In the genomic region with DNA sequence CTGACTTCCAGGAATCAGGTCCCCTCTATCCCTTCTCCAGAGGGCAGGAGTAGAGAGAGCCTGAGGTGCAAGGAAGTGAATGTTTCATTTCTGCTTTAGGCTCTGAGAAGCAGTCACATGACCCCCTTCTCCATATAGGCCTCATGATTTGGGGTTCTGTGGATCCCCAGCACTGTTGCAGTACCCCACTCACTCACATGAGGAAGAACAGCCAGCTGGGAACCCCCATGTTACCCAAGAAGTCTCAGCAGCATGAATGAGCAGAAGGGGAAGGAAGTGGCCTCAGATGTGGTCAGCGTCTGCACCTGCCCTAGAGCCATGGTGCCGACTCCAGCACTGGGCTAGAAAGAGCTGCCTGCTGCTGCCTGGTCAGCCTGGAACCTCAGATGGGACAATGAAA, we compare ENCODE assay signal across 8 mouse cellular contexts. TPM values are rescaled to one million over a fixed set of nuclear protein-coding genes. Genes with fewer than 3 reads are reported as not detected.
A peak's percentile ranks its signal among the peaks of the same experiment; 100 is the strongest.
DNase-seq lines count a peak whose midpoint lies in the region; ATAC-seq lines count a peak whose summit lies in the region.

No protein-coding gene starts in this region.

- H3K27ac ChIP-seq in embryonic facial prominence, embryonic 12.5 days = peak overlapping the region; percentile 87
- peak overlapping the region; percentile 69; the same call in 1 of the 2 replicates for H3K27ac ChIP-seq in intestine, embryonic 14.5 days (ENCODE audit: low read depth)
- H3K27ac ChIP-seq in midbrain, embryonic 15.5 days = peak overlapping the region; percentile 61

- peaks cover 47% of the 10 kb centered on the region for H3K36me3 ChIP-seq in embryonic facial prominence, embryonic 12.5 days
- H3K36me3 ChIP-seq in intestine, embryonic 14.5 days (ENCODE audit: control insufficient read depth, insufficient read depth, low read length) = peaks cover 32% of the 10 kb centered on the region
- peaks cover 28% of the 10 kb centered on the region for H3K36me3 ChIP-seq in midbrain, embryonic 15.5 days (replicated peaks)

- H3K4me1 ChIP-seq in embryonic facial prominence, embryonic 12.5 days = peaks cover 55% of the 10 kb centered on the region
- H3K4me1 ChIP-seq in intestine, embryonic 14.5 days (replicated peaks; ENCODE audit: control insufficient read depth, insufficient read depth, low read length) = peaks cover 51% of the 10 kb centered on the region
- H3K4me1 ChIP-seq in midbrain, embryonic 15.5 days = peaks cover 56% of the 10 kb centered on the region

- no peak overlapping the region for H3K4me2 ChIP-seq in embryonic facial prominence, embryonic 12.5 days (replicated peaks)
- no peak overlapping the region for H3K4me2 ChIP-seq in intestine, embryonic 14.5 days (ENCODE audit: low read length)
- H3K4me2 ChIP-seq in midbrain, embryonic 15.5 days = no peak overlapping the region

- H3K27me3 ChIP-seq in embryonic facial prominence, embryonic 12.5 days = no peaks in the 10 kb centered on the region
- H3K27me3 ChIP-seq in intestine, embryonic 14.5 days (replicated peaks; ENCODE audit: control insufficient read depth, insufficient read depth, low read length) = no peaks in the 10 kb centered on the region
- H3K27me3 ChIP-seq in midbrain, embryonic 15.5 days (replicated peaks) = no peaks in the 10 kb centered on the region

- peak; percentile 26 for DNase-seq in cerebellum, adult 8-10 months
- no peak for DNase-seq in cerebellum, adult 11 months
- no peak for DNase-seq in intestine, embryonic 14.5 days (ENCODE audit: low spot score)
- DNase-seq in urinary bladder, postnatal 4 days (ENCODE audit: low spot score in 2 of 2) = no peak
- no peak for DNase-seq in left cerebral cortex, postnatal 4 days
- DNase-seq in gastrocnemius, postnatal 25 days = no peak

- H3K4me3 ChIP-seq in embryonic facial prominence, embryonic 12.5 days = no peak overlapping the region
- no peak overlapping the region for H3K4me3 ChIP-seq in intestine, embryonic 14.5 days (ENCODE audit: low read depth, low read length)
- H3K4me3 ChIP-seq in midbrain, embryonic 15.5 days = no peak overlapping the region

- H3K9me3 ChIP-seq in embryonic facial prominence, embryonic 12.5 days = no peaks in the 10 kb centered on the region
- no peaks in the 10 kb centered on the region for H3K9me3 ChIP-seq in intestine, embryonic 14.5 days (ENCODE audit: control insufficient read depth, low read length)
- H3K9me3 ChIP-seq in midbrain, embryonic 15.5 days = no peaks in the 10 kb centered on the region

- H3K9ac ChIP-seq in embryonic facial prominence, embryonic 12.5 days = 0 out of 2 replicates have a peak overlapping the region, but pooled peaks have one; percentile 20
- no peak overlapping the region for H3K9ac ChIP-seq in intestine, embryonic 14.5 days (ENCODE audit: low read length)
- H3K9ac ChIP-seq in midbrain, embryonic 15.5 days = no peak overlapping the region

- 66% methylated on average over 2 of the region's 2 CpGs for WGBS in embryonic facial prominence, embryonic 12.5 days
- WGBS in intestine, embryonic 14.5 days = 84% methylated on average over 2 of the region's 2 CpGs
- WGBS in midbrain, embryonic 15.5 days = 70% methylated on average over 2 of the region's 2 CpGs

- intact Hi-C loops in left cerebral cortex, postnatal 4 days (cut with DNase I) = no loop called here

- no peak for ATAC-seq in embryonic facial prominence, embryonic 12.5 days (ENCODE audit: insufficient number of reproducible peaks, insufficient read depth, low FRiP score, low TSS enrichment)
- ATAC-seq in intestine, embryonic 14.5 days (replicated peaks; ENCODE audit: low FRiP score, low TSS enrichment, low read depth) = no peak
- ATAC-seq in midbrain, embryonic 15.5 days (replicated peaks) = no peak

RNA-seq across cellular contexts. Expression of a gene that starts 23.3 kb away (rescaled TPM):
- polyA plus RNA-seq in embryonic facial prominence, embryonic 12.5 days (2016; fragmentation: Nextera tagmentation; extraction: Ambion mirVana) = not detected in 2 replicates
- 67.3 TPM in 1 of 2 replicates, not detected in the other for polyA plus RNA-seq in intestine, embryonic 14.5 days (2014; fragmentation: Nextera tagmentation; extraction: Ambion mirVana)
- 0.10 and 0.13 TPM in 2 replicates for polyA plus RNA-seq in midbrain, embryonic 15.5 days (2015; fragmentation: Nextera tagmentation; extraction: Ambion mirVana)
- not detected for total RNA-seq in left cerebral cortex, postnatal 4 days (2021)
- not detected for total RNA-seq in gastrocnemius, postnatal 25 days (2021)

RNA-seq across cellular contexts. Expression of a gene that starts 27.0 kb away (rescaled TPM):
- polyA plus RNA-seq in embryonic facial prominence, embryonic 12.5 days (2016; fragmentation: Nextera tagmentation; extraction: Ambion mirVana) = 64.1 and 66.1 TPM in 2 replicates
- polyA plus RNA-seq in intestine, embryonic 14.5 days (2014; fragmentation: Nextera tagmentation; extraction: Ambion mirVana) = 38.7 and 40.6 TPM in 2 replicates
- 92.0 and 94.8 TPM in 2 replicates for polyA plus RNA-seq in midbrain, embryonic 15.5 days (2015; fragmentation: Nextera tagmentation; extraction: Ambion mirVana)
- 100 to 1,000 TPM; 164 to 176 TPM for total RNA-seq in left cerebral cortex, postnatal 4 days (2021)
- total RNA-seq in gastrocnemius, postnatal 25 days (2021) = 10 to 100 TPM in 1 of 2 experiments, 1 to 10 TPM in 1; 8.3 to 11.6 TPM

RNA-seq across cellular contexts. Expression of a gene that starts 34.1 kb away (rescaled TPM):
- 0.87 TPM in 1 of 2 replicates, not detected in the other for polyA plus RNA-seq in embryonic facial prominence, embryonic 12.5 days (2016; fragmentation: Nextera tagmentation; extraction: Ambion mirVana)
- 6.4 and 15.5 TPM in 2 replicates for polyA plus RNA-seq in intestine, embryonic 14.5 days (2014; fragmentation: Nextera tagmentation; extraction: Ambion mirVana)
- 1.4 and 2.4 TPM in 2 replicates for polyA plus RNA-seq in midbrain, embryonic 15.5 days (2015; fragmentation: Nextera tagmentation; extraction: Ambion mirVana)
- not detected for total RNA-seq in left cerebral cortex, postnatal 4 days (2021)
- 1 to 10 TPM in 1 of 2 experiments, under 1 TPM in 1; 0.88 to 1.2 TPM for total RNA-seq in gastrocnemius, postnatal 25 days (2021)

RNA-seq across cellular contexts. Expression of a gene that starts 43.3 kb away (rescaled TPM):
- 0.36 TPM in 1 of 2 replicates, not detected in the other for polyA plus RNA-seq in embryonic facial prominence, embryonic 12.5 days (2016; fragmentation: Nextera tagmentation; extraction: Ambion mirVana)
- 4.7 and 5.2 TPM in 2 replicates for polyA plus RNA-seq in intestine, embryonic 14.5 days (2014; fragmentation: Nextera tagmentation; extraction: Ambion mirVana)
- polyA plus RNA-seq in midbrain, embryonic 15.5 days (2015; fragmentation: Nextera tagmentation; extraction: Ambion mirVana) = 1.1 and 1.4 TPM in 2 replicates
- total RNA-seq in left cerebral cortex, postnatal 4 days (2021) = 1 to 10 TPM; 2.5 to 2.6 TPM
- 1 to 10 TPM in 1 of 2 experiments, under 1 TPM in 1; 0.54 to 1.0 TPM for total RNA-seq in gastrocnemius, postnatal 25 days (2021)

RNA-seq across cellular contexts. Expression of a gene that starts 43.6 kb away (rescaled TPM):
- polyA plus RNA-seq in embryonic facial prominence, embryonic 12.5 days (2016; fragmentation: Nextera tagmentation; extraction: Ambion mirVana) = 52.4 and 53.6 TPM in 2 replicates
- 30.4 and 30.5 TPM in 2 replicates for polyA plus RNA-seq in intestine, embryonic 14.5 days (2014; fragmentation: Nextera tagmentation; extraction: Ambion mirVana)
- polyA plus RNA-seq in midbrain, embryonic 15.5 days (2015; fragmentation: Nextera tagmentation; extraction: Ambion mirVana) = 48.2 and 49.2 TPM in 2 replicates
- 10 to 100 TPM; 26.6 to 27.8 TPM for total RNA-seq in left cerebral cortex, postnatal 4 days (2021)
- total RNA-seq in gastrocnemius, postnatal 25 days (2021) = 1 to 10 TPM; 7.3 to 7.6 TPM
